Mouse (Mus musculus): ENCODE results near the gene Lrrc59.

DNA sequence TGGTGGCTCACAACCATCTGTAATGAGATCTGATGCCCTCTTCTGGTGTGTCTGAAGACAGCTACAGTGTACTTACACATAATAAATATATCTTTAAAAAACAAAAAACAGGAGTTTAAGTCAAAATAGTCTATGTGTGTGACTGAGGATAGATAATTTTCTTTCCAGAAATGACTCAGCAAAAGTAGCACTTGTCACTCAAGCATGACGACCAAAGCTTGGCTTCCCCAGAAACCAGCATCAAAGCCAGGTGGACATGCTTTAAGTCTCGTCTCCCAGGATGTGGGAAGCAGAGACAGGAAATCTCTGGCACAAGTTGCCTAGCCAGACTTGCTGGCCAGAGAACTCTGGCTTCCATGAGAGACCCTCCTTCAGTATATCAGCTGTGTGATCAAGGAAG lies 7.4 kb upstream of the Lrrc59 start:
- TF ChIP-seq CTCF (IDR thresholded peaks at IDR 0.05; ENCODE audit: control insufficient read depth, insufficient read depth, insufficient read length): no peak
- TF ChIP-seq MAX (IDR thresholded peaks at IDR 0.05): no peak
